Mouse (Mus musculus) midbrain, embryonic 13.5 days (tissue): ENCODE measurements around the gene Abracl. TPM values are rescaled to one million over a fixed set of nuclear protein-coding genes. Genes with fewer than 3 reads are reported as not detected.

ENCODE experiments used
- ATAC-seq: fragments of 200-750 bp; cut with Nextera tagmentation; 2 replicates; pipeline ENCODE4 v1.8.0; 2017; ENCODE audit warnings: mild to moderate bottlenecking, moderate TSS enrichment, moderate library complexity
- H3K27ac ChIP-seq: fragments of 300-500 bp; sonication (generic); 2 replicates; pipeline ENCODE4 v1.5.1; 2015; ENCODE audit warnings: inconsistent platforms, mild to moderate bottlenecking, moderate library complexity
- H3K27me3 ChIP-seq: fragments of 300-500 bp; sonication (generic); 2 replicates; pipeline ENCODE4 v1.6.1; 2015; ENCODE audit warnings: mild to moderate bottlenecking, inconsistent platforms
- H3K36me3 ChIP-seq: fragments of 300-500 bp; sonication (generic); 2 replicates; pipeline ENCODE4 v1.6.1; 2015; ENCODE audit warnings: mild to moderate bottlenecking, inconsistent platforms
- H3K4me1 ChIP-seq: fragments of 300-500 bp; sonication (generic); replicated peaks from 2 replicates; pipeline ENCODE4 v1.6.1; 2015; ENCODE audit warnings: inconsistent platforms
- H3K4me2 ChIP-seq: fragments of 300-500 bp; sonication (generic); replicated peaks from 2 replicates; pipeline ENCODE4 v1.6.1; 2015; ENCODE audit warnings: moderate library complexity, mild to moderate bottlenecking, inconsistent platforms
- H3K4me3 ChIP-seq: fragments of 300-500 bp; sonication (generic); replicated peaks from 2 replicates; pipeline ENCODE4 v1.5.1; 2015; ENCODE audit warnings: mild to moderate bottlenecking, inconsistent platforms
- H3K9ac ChIP-seq: fragments of 300-500 bp; sonication (generic); replicated peaks from 2 replicates; pipeline ENCODE4 v1.6.1; 2015; ENCODE audit warnings: mild to moderate bottlenecking, inconsistent platforms
- H3K9me3 ChIP-seq: fragments of 300-500 bp; sonication (generic); 2 replicates; pipeline ENCODE4 v1.6.1; 2016; ENCODE audit warnings: mild to moderate bottlenecking, inconsistent platforms
- WGBS: fragments of 180-500 bp; shearing (Covaris S2); methylation state at CpG from one replicate; pipeline ENCODE4 v1.1.7; 2015; 5-methylcytosine and 5-hydroxymethylcytosine counted together
- polyA plus RNA-seq: library from polyadenylated mRNA; unstranded; fragments of >200 nt; fragmentation: Nextera tagmentation; extraction: Ambion mirVana; gene quantifications from 2 replicates; pipeline ENCODE4 v1.2.1, GENCODE M21; 2015

Gene Abracl
- polyA plus RNA-seq, 1 experiment from 2014 or later: 104 TPM

DNA sequence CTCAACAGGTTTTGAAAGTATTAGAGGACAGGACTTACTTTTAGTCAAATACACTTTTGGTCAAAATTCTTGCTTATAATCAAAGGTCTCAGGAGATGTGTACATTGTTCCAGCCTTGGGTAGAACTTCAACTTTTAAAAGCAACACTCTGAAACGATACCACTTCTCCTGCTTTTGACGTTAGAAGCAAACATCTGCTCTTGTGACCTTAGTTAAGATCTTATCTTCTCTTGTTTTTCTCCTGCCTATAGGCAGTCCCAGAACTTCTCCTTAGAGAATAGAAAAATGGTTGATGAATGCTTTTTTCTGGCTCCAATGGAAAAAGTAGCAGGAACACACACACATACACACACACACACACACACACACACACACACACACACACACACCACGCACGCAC is 57.0 kb downstream of the Abracl start:
- H3K27ac ChIP-seq: no peak overlapping the region
- H3K4me2 ChIP-seq: no peak overlapping the region
- H3K9me3 ChIP-seq: no peaks in the 10 kb centered on the region
- no peak overlapping the region for H3K9ac ChIP-seq
- no peaks in the 10 kb centered on the region for H3K27me3 ChIP-seq
- H3K36me3 ChIP-seq: no peaks in the 10 kb centered on the region
- WGBS: 84% methylated on average over 4 of the region's 4 CpGs
- H3K4me3 ChIP-seq: no peak overlapping the region
- H3K4me1 ChIP-seq: no peaks in the 10 kb centered on the region
- no peak for ATAC-seq

Other genes starting within 250 kb of the Abracl start
- gene Txlnb, start 227.1 kb downstream of the Abracl start, polyA plus RNA-seq: 3.3 and 3.4 TPM in 2 replicates
- gene Heca, start 75.2 kb downstream of the Abracl start, polyA plus RNA-seq: 4.3 and 5.7 TPM in 2 replicates
- 15.6 and 17.8 TPM in 2 replicates for gene Reps1, start 32.6 kb upstream of the Abracl start, polyA plus RNA-seq
- gene Ect2l, start 187.6 kb upstream of the Abracl start, polyA plus RNA-seq: 0.35 and 0.73 TPM in 2 replicates
- gene Ccdc28a, start 211.7 kb upstream of the Abracl start, polyA plus RNA-seq: 8.7 and 8.9 TPM in 2 replicates